Mouse (Mus musculus) neural tube, embryonic 10.5 days (tissue): ENCODE results near the gene Gpc1.
A peak's percentile ranks its signal among the peaks of the same experiment; 100 is the strongest.

Experiments used
- DNase-seq: peaks from one replicate; pipeline ENCODE4 v3.0.0-alpha.2; 2017; ENCODE audit warnings: low spot score; ENCODE audit errors: extremely low spot score

Gpc1 gene

DNA sequence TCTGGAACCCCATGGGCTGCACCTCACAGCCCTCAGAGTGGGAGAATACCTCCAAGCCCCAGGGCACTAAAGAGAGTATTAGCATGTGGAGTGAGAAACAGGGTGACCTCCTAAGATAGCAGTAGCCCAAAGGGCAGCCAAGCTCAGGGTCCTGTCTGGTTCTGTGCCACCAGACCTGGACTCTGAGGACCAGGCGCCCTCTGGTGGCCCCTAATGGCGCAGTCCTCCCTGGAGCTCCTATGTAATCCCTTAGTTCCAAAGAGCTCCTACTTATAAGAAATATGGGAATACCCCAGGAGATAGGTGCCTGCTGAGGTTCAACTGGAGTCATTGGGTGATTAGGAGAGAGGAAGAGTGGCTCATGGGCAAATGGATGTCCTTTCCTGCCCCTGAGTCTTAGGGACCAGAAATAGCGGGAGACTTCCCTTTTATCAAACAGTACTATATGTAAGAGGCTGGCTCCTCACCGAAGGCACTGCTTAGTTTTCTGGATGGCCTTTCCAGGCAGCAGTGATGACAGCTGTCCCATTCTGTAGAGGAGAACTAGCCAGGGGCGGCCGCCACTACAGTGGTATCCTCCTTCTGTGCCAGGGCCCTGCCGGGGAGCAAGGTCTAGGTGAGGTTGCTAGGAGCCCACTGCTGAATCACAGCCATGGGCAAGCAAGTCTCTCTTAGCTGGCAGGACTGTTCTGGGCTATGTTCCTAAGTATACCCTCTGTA, 2.7 kb downstream of the Gpc1 start:
- peak; percentile 84 for DNase-seq

DNA sequence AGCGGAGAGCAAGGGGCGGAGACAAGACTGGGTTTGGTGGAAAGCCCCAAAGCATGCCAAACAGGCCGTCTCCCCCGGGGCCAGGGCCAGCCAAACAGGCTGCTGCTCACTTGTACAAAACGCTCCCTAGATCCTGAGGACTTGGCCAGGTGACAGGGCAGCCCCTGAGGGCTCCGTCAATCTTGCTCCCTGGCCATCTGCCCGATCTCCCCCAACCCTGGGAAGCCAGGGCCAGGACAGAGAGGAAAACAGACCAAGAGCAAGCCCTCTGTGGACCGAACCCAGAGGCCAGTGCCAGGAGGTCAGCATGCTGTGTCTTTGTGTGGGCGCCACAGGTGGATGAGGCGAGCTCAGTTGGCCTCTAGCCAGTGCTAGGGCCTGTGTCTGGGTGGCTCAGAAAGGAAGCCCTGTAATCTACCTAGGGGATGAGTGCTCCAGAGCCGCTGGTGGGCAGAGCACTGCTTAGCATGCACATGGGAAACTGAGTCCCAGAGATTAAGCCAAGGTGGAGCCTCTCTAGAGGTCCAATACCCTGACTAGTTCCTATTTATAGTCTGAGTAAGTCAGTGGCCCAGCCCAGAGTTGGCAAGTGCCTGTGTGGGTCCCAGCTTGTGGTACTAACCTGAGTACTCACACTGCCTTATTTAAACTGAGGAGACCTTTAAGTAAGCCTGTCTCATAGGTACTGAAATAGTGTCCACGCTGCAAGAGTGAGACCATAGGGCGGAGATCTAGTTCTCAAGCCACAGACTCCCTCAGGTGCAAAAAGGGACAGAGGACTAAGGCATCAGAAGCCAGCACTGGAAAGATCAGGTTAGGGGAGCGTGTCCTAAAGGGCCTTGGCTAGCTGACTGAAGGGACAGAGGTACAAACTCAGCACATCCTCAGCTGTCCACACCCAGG, 6.7 kb downstream of the Gpc1 start:
- no peak for DNase-seq

- no peak for DNase-seq
These were observed 7.8 kb downstream of the Gpc1 start for GRCm38 (mm10) chr1:92839211-92839610.

DNA sequence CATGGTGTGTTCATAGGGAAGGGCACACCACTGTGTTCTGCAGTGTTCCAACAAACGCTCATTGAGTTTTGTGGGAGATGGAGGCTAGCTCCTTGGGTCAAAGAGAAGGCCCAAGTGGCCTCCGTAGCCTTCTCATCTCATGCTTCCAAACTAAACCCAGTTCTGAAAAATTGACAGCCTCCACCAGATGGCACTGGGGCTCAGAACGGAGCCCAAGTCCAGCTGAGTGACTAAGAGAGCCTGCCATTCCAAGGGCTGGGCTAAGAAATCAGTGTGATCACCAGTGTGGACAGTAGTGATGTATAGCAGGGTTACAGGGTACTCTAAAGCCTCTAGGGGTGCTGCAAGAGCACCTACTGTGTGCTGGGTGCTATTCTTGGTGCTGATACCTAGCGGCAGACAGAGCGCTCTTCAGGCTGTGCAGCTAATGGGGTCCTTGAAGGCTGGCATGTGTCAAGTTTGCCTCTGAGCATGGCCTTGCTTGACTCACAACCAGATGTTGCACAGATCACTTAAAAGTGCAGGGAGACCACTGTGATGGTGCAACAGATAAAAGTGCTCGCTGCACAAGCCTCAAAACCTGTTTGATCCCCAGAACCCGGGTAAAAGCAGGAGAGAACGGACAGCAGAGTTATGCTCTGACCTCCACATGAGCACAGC, 8.9 kb downstream of the Gpc1 start:
- no peak for DNase-seq

GRCm38 (mm10) chr1:92841427-92841826, 10.0 kb downstream of the Gpc1 start:
- DNase-seq = no peak

DNA sequence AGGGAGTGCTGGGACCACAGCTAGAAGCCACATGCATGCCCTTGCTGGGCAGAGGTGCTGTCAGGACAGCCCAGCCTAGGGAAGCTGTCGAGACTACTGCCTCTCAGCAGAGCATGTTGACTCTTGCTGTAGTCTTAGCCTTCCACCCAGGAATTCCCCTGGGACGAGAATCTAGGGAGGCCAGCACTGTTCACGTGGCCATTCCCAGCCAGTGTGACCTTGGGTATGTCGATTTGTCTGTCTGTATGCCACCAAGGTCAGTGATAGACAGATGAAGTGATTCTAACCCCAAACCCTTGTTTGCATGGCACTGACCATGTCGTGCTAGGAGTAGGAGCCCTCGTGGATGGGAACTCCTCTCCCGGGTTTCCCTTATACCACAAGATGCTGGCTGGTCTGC, 14.4 kb downstream of the Gpc1 start:
- DNase-seq = no peak

DNA sequence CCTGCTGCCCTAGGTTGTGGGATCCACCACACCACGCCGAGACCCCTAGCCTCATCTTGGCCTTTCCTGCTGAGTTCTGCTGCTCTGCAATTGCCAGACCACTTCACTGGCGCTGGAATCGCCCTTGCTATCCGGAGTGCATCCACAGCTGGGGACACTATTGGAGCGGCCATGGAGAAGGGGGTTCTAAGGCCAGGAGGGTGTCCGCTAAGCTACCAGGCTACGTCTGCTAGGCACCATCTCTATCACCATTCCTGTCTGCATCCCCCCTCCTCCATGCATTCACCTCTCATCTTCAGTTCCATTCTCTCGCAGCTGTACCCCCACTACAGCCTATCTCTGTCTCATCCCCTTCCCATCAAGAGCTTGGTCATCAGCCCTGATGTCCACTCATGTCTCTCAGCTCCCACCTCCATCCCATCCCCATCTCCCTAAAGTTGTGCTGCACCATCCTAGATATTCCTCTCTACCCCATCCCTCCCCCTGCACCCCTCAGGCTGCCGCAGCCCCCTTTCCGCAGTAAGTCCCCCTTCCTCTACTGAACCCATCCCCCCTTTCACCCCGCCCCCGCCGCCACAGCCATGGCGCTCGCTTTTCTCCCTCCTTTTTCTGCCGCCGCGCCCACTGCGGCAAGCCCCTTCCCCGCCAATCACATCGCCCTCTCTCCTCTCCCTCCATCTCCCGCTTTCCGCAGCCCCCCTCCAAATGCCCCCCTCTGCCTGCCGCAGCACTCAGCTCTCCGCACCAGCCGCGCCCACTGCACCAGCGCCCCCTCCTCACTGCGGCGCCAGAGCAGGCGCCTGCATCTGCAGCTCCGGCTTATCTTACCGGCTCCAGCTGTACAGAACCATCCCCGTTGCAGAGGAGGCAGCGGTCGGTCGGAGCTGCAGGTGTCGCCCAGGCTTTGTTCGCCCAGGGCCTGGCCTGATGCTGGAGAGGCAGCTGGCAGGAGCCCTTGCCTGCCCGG, 16.7 kb downstream of the Gpc1 start:
- DNase-seq = peak; percentile 37

- DNase-seq = no peak
These were observed 18.0 kb downstream of the Gpc1 start for GRCm38 (mm10) chr1:92849491-92849890.

DNA sequence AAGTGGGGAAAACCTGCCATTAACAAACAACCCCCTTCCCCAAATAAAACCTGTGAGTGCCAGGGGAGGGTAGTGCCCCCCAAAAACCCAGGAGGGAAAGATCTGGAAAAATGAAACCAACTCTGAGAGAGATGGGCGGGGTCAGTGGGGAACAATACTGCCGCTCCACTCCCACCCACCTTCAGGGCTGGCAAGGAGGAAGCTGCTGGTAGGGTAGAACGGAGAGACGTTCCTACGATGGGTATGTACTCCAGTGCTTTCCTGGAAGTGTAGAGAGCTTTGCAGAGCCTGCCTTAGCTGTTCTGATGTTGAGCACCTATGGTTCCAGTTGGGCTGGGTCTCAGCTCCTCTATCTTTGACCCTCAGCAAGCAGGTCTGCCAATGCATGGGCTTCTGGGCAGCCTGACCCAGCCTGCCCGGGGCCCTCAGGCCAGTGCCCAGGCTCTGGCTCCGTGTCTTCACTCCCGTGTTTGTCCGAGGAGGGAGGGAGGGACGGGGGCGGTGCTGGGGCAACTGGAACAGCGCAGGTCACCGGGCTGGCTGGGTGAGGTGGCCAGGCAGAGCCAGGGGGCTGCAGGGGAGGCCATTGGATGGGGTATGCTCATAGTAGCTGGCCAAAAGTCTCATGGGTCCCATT, 18.6 kb downstream of the Gpc1 start:
- DNase-seq = no peak

GRCm38 (mm10) chr1:92852450-92852849, 21.0 kb downstream of the Gpc1 start:
- no peak for DNase-seq

DNA sequence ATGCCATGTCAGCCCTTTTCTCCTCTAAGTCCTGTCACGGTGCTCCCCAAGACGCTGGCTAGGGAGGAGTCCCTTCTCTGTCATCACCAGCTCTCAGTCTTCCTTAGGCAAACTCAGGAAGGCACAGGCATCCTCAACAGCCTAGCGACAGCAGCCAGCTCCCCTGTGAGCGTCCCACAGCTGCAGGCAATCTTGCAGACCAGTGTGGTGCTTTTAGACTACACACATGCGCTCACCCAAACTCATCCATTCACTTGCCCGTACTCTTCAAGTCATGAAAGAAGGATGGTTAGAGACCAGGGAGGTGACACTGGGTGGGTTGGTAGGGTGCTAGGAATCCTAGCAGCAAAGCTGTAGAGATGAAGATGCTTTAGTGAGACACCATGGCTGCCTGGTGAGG, 30.1 kb downstream of the Gpc1 start:
- DNase-seq = no peak

DNA sequence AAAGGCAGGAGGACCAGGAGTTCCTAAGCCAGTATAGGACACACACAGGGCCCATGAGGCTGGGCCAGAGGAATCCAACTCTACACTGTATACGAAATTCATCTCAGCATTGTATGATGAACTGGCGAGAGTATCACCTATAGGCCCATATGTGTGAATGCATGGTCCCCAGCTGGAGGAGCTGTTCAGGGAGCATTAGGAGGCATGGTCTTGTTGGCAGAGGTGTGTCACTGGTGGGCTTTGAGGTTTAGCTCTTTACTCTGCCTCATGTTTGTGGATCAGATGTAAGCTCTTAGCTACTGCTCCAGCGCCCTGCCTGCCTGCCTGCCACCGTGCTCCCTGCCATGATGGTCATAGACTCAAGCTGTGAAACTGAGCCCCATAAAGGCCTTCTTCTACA, 31.8 kb downstream of the Gpc1 start:
- DNase-seq = no peak

DNA sequence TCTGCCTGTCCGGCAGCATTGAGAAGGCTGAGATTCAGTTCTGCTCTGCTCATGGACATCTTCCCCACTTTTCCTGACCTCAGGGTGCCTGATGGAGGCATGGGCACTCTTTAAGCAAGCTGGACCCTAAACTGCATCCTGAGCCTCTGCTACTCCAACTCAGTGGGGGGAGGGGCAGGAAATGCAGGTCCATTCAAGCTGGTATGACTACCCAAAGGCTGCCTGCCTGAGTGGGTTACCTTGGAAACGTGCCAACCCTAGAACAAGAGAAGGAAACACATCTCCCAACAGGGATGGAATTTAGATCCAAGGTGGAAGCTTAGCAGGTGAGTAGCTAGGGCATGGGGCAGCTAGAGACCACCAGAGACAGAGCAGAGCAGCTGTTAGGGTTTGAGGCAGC, 34.7 kb downstream of the Gpc1 start:
- no peak for DNase-seq

- no peak for DNase-seq
These were observed 38.5 kb downstream of the Gpc1 start for GRCm38 (mm10) chr1:92869985-92870384.

DNA sequence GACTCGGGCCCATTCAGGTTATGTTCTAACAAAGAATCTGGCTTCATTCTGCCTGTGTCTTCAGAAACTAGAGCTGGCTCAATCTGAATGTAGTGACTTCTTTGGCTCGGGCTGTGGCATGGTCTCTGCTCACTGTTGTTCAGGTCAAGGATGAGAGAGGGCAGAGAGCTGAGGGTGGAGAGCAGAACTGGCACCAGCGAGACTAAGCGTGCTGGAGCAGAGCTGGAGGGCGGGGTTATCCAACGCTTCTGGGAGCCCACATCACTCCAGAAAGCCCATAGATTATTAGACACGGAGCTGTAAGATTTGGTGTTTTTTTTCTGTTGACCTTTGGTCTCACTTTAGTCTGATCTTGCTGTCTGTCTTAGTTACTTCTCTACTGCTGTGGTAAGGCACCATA, 41.2 kb downstream of the Gpc1 start:
- DNase-seq = no peak

GRCm38 (mm10) chr1:92874011-92874410, 42.6 kb downstream of the Gpc1 start:
- no peak for DNase-seq

DNA sequence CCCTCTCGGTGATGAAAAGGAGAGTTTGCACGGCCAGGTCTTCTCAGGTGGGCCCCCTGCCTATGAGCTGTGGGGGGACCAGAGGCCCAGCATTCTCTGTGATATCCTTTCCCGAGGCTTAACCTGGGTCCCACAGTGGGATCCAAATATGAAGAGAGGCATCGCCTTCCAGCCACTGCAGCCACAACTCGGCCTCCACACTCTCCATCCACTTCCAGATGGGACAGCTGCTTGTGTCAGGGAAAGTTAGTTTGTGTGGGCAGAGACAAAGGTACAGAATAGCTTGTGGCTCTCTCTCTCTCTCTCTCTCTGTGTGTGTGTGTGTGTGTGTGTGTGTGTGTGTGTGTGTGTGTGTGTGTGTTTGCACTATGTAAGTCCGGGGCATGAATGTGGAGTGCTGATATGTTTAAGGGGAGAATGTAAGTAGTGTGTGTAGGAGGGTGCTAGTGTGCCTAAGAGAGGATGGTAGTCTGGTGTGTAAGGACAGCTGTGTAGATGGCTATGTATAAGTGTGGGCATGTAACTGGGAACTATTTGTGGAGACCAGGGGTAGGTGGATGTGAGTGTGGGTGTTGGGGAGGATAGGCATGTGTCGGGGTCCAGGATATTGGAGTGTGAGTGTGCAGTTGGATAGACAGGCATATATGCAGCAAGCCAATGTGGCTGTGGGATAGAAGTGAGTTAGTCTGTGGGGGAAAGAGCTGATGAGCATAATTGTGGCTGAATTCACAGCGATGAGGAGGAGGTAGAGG, 44.1 kb downstream of the Gpc1 start:
- no peak for DNase-seq

DNA sequence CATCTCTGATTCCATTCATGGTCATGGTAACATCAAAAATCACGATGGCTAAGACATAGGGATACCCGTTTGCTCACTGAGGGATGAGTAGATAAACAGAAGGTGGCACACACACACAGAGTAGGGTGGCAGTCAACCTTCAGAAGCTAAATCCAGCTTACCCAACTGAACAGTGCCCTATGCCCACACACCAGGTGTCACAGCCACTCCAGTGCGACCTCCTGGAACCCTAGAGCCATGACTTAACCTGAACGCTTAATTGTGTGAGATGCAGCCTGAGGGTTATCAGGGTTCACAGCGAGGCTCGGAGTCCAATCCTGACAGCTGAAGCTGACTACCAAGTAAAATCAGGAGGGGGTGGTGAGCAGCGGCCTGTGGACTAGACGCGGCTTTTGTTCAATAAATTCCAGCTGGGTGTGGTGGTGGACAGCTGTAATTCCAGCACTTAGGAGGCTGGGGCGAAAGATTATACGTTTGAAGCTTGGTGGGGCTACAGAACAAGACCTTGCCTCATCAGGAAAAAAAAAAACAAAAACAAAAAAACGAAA, 46.1 kb downstream of the Gpc1 start:
- no peak for DNase-seq

GRCm38 (mm10) chr1:92878066-92878741, 46.8 kb downstream of the Gpc1 start:
- no peak for DNase-seq
